Mouse (Mus musculus): Measurements from ENCODE around the gene Gle1. TPM values are rescaled to one million over a fixed set of nuclear protein-coding genes. Genes with fewer than 3 reads are reported as not detected.
"Not testable (repeated sequence)": the region's sequence is repeated elsewhere in the genome, so short reads cannot be mapped to it uniquely, and the experiment has no call there.

Gene Gle1
- polyA plus RNA-seq (2015; fragmentation: Nextera tagmentation; extraction: Ambion mirVana) = 23.8 and 25.9 TPM in 2 replicates

- H3K27me3 ChIP-seq (ENCODE audit: control insufficient read depth, insufficient read depth, low read depth, low read length) = no peaks in the 10 kb centered on the region
- peak within 1 kb of the TSS; percentile 82 for H3K27ac ChIP-seq (ENCODE audit: low read length)
- ATAC-seq (ENCODE audit: low read depth) = peak; percentile 98
- WGBS (ENCODE audit: insufficient replicate concordance) = 2% methylated on average over 44 of the region's 44 CpGs
- no peaks in the 10 kb centered on the region for H3K9me3 ChIP-seq (replicated peaks; ENCODE audit: control insufficient read depth, low read length)
- peak within 1 kb of the TSS; percentile 85 for H3K4me3 ChIP-seq (ENCODE audit: low read depth, low read length)
- H3K4me1 ChIP-seq (ENCODE audit: control insufficient read depth, low read depth, low read length) = peaks cover 6% of the 10 kb centered on the region
- H3K9ac ChIP-seq (ENCODE audit: low read depth, low read length) = peak within 1 kb of the TSS; percentile 79
- peak within 1 kb of the TSS; percentile 76 for H3K4me2 ChIP-seq (ENCODE audit: low read depth, low read length)
- peaks cover 11% of the 10 kb centered on the region for H3K36me3 ChIP-seq (ENCODE audit: control insufficient read depth, insufficient read depth)
These were observed at the start of gene Gle1 for GRCm38 (mm10) chr2:29934906-29935599. Gene Gle1 (plus strand): TSS chr2:29935426.

DNA sequence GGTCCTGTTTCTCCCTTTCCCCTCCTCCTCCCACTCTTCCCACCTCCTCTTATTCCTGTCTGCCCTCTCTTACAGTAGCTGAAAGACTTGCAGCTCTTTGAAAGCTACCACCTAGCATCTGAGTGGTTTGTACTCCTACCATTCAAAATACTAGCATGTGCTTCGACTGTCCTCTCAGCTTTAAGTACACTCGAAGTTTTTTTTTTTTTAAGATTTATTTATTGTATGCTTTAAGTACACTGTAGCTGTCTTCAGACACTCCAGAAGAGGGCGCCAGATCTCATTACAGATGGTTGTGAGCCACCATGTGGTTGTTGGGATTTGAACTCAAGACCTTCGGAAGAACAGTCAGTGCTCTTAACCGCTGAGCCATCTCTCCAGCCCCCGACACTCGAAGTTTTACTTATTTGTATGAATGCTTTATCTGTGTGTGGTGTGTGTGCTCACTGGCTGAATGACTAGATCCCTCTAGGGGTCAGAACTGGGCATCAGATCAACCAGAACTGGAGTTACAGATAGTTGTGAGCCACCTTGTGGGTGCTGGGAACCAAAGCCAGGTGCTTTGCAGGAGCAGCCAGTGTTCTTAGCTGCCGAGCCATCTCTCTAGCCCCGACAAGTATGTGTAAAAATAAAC is 48.5 kb upstream of the Gle1 start:
- not testable (repeated sequence) for H3K4me2 ChIP-seq (ENCODE audit: low read depth, low read length); H3K9me3 ChIP-seq (replicated peaks; ENCODE audit: control insufficient read depth, low read length); H3K4me3 ChIP-seq (ENCODE audit: low read depth, low read length); H3K27ac ChIP-seq (ENCODE audit: low read length); H3K9ac ChIP-seq (ENCODE audit: low read depth, low read length); ATAC-seq (ENCODE audit: low read depth); H3K36me3 ChIP-seq (ENCODE audit: control insufficient read depth, insufficient read depth); H3K27me3 ChIP-seq (ENCODE audit: control insufficient read depth, insufficient read depth, low read depth, low read length)
- peaks cover 19% of the 10 kb centered on the region for H3K4me1 ChIP-seq (ENCODE audit: control insufficient read depth, low read depth, low read length)
- 58% methylated on average over 9 of the region's 9 CpGs for WGBS (ENCODE audit: insufficient replicate concordance)

- Histone ChIP-seq H3K4me1 (ENCODE audit: control insufficient read depth, low read depth, low read length) (peaks cover 19% of the 10 kb centered on the region), H3K27me3 (ENCODE audit: control insufficient read depth, insufficient read depth, low read depth, low read length) (peaks cover 2% of the 10 kb centered on the region; the same call in 1 of the 2 replicates), H3K4me2 (ENCODE audit: low read depth, low read length) (peak within 1 kb of the TSS; percentile 98), H3K27ac (ENCODE audit: low read length) (peak within 1 kb of the TSS; percentile 89), H3K36me3 (ENCODE audit: control insufficient read depth, insufficient read depth) (peaks cover 24% of the 10 kb centered on the region), H3K9me3 (replicated peaks; ENCODE audit: control insufficient read depth, low read length) (no peaks in the 10 kb centered on the region), H3K4me3 (ENCODE audit: low read depth, low read length) (peak within 1 kb of the TSS; percentile 88), H3K9ac (ENCODE audit: low read depth, low read length) (peak within 1 kb of the TSS; percentile 92)
- ATAC-seq (ENCODE audit: low read depth) = peak; percentile 79
- under 1% methylated on average over 70 of the region's 70 CpGs for WGBS (ENCODE audit: insufficient replicate concordance)
These were observed 45.9 kb upstream of the Gle1 start, which contains the start of gene Odf2 for GRCm38 (mm10) chr2:29889066-29889944. Gene Odf2 (plus strand): TSS chr2:29889221.

GRCm38 (mm10) chr2:29889991-29890833 is 45.0 kb upstream of the Gle1 start:
- H3K27me3 ChIP-seq (ENCODE audit: control insufficient read depth, insufficient read depth, low read depth, low read length) = peaks cover 2% of the 10 kb centered on the region; the same call in 1 of the 2 replicates
- peak overlapping the region; percentile 88 for H3K4me2 ChIP-seq (ENCODE audit: low read depth, low read length)
- peak overlapping the region; percentile 89 for H3K27ac ChIP-seq (ENCODE audit: low read length)
- peaks cover 32% of the 10 kb centered on the region for H3K36me3 ChIP-seq (ENCODE audit: control insufficient read depth, insufficient read depth)
- peaks cover 19% of the 10 kb centered on the region for H3K4me1 ChIP-seq (ENCODE audit: control insufficient read depth, low read depth, low read length)
- no peaks in the 10 kb centered on the region for H3K9me3 ChIP-seq (replicated peaks; ENCODE audit: control insufficient read depth, low read length)
- peak; percentile 94 for ATAC-seq (ENCODE audit: low read depth)
- H3K4me3 ChIP-seq (ENCODE audit: low read depth, low read length) = peak overlapping the region; percentile 88
- under 1% methylated on average over 61 of the region's 61 CpGs for WGBS (ENCODE audit: insufficient replicate concordance)
- peak overlapping the region; percentile 92 for H3K9ac ChIP-seq (ENCODE audit: low read depth, low read length)

DNA sequence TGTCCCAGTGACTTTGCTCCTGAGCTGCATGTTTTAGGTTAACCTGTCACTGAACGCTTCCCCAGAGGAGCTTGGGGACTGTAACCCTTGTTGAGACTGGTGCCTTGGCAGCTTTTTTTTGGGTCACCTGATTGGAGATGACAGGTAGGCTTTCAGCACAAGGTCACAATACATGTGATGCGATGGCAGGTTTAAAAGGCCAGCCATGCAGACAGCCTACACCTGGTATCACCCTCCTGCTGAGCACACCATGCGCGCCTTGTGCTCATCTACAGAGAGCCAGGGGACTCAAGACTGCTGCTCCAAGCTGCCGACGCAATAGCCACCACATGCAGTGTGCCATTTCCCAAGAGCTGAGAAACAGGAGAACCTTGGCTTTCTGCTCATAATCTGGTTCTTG is 43.5 kb upstream of the Gle1 start:
- no peak for ATAC-seq (ENCODE audit: low read depth)
- Histone ChIP-seq H3K27ac (ENCODE audit: low read length) (no peak overlapping the region), H3K4me3 (ENCODE audit: low read depth, low read length) (no peak overlapping the region), H3K4me2 (ENCODE audit: low read depth, low read length) (no peak overlapping the region), H3K9me3 (replicated peaks; ENCODE audit: control insufficient read depth, low read length) (no peaks in the 10 kb centered on the region), H3K4me1 (ENCODE audit: control insufficient read depth, low read depth, low read length) (peaks cover 19% of the 10 kb centered on the region), H3K27me3 (ENCODE audit: control insufficient read depth, insufficient read depth, low read depth, low read length) (peaks cover 2% of the 10 kb centered on the region; the same call in 1 of the 2 replicates), H3K36me3 (ENCODE audit: control insufficient read depth, insufficient read depth) (peaks cover 45% of the 10 kb centered on the region), H3K9ac (ENCODE audit: low read depth, low read length) (no peak overlapping the region)
- 93% methylated on average over 6 of the region's 6 CpGs for WGBS (ENCODE audit: insufficient replicate concordance)

DNA sequence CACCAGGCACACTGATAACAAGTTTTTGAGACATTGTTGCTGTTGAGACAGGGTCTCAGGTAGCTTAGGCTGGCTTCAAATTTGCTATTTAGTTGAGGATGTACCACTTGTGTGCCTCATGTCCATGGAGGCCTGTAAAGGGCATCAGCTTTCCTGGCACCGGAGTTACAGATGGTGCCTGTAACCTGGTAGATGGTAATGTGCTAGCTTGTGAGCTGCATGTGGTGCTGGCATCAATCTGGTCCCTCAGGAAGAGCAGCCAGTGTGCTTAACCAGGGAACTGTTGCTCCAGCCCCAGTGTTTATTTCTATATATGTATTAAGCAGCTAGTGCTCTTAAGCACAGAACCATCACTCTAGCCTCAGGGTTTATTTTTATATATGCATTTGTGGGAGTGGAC is 39.2 kb upstream of the Gle1 start:
- Histone ChIP-seq H3K9me3 (replicated peaks; ENCODE audit: control insufficient read depth, low read length) (no peaks in the 10 kb centered on the region), H3K36me3 (ENCODE audit: control insufficient read depth, insufficient read depth) (peaks cover 69% of the 10 kb centered on the region), H3K27me3 (ENCODE audit: control insufficient read depth, insufficient read depth, low read depth, low read length) (no peaks in the 10 kb centered on the region), H3K27ac (ENCODE audit: low read length) (no peak overlapping the region), H3K4me3 (ENCODE audit: low read depth, low read length) (no peak overlapping the region), H3K4me2 (ENCODE audit: low read depth, low read length) (no peak overlapping the region), H3K9ac (ENCODE audit: low read depth, low read length) (no peak overlapping the region), H3K4me1 (ENCODE audit: control insufficient read depth, low read depth, low read length) (peaks cover 6% of the 10 kb centered on the region)
- whole genome bisulfite sequencing (ENCODE audit: insufficient replicate concordance) = 92% methylated on average over 1 of the region's 1 CpGs
- ATAC-seq (ENCODE audit: low read depth) = no peak

DNA sequence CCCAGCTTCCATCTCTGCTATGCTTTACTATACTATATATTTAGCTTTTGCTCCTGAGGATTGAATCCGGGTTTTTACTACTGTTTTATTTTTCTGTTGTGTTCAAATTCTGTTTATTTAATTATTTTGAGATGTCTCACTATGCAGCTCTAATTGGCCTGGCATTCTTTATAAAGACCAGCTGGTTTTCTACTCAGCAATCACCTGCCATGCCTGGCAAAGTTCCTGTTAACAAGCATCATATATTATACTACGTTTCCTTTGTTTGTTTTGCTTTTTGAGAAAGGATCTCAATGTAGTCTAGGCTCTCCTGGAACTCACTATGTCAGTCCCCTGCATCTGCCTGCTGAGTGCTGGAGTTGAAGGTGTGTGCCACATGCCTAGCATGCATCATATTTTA is 37.9 kb upstream of the Gle1 start:
- Histone ChIP-seq H3K36me3 (ENCODE audit: control insufficient read depth, insufficient read depth) (peaks cover 75% of the 10 kb centered on the region), H3K27me3 (ENCODE audit: control insufficient read depth, insufficient read depth, low read depth, low read length) (no peaks in the 10 kb centered on the region), H3K9me3 (replicated peaks; ENCODE audit: control insufficient read depth, low read length) (no peaks in the 10 kb centered on the region), H3K9ac (ENCODE audit: low read depth, low read length) (no peak overlapping the region), H3K4me1 (ENCODE audit: control insufficient read depth, low read depth, low read length) (no peaks in the 10 kb centered on the region), H3K27ac (ENCODE audit: low read length) (no peak overlapping the region), H3K4me2 (ENCODE audit: low read depth, low read length) (no peak overlapping the region), H3K4me3 (ENCODE audit: low read depth, low read length) (no peak overlapping the region)
- ATAC-seq (ENCODE audit: low read depth) = no peak
- WGBS (ENCODE audit: insufficient replicate concordance) = 76% methylated on average over 2 of the region's 2 CpGs

GRCm38 (mm10) chr2:29898081-29898480 is 37.1 kb upstream of the Gle1 start:
- Histone ChIP-seq H3K9me3 (replicated peaks; ENCODE audit: control insufficient read depth, low read length) (no peaks in the 10 kb centered on the region), H3K36me3 (ENCODE audit: control insufficient read depth, insufficient read depth) (peaks cover 75% of the 10 kb centered on the region)
- 85% methylated on average over 1 of the region's 1 CpGs for whole genome bisulfite sequencing (ENCODE audit: insufficient replicate concordance)

More at GRCm38 (mm10) chr2:29898081-29898480, 37.1 kb upstream of the Gle1 start:
- H3K27me3 ChIP-seq (ENCODE audit: control insufficient read depth, insufficient read depth, low read depth, low read length) = no peaks in the 10 kb centered on the region
- no peak overlapping the region for H3K27ac ChIP-seq (ENCODE audit: low read length)
- no peak overlapping the region for H3K4me3 ChIP-seq (ENCODE audit: low read depth, low read length)
- no peak overlapping the region for H3K9ac ChIP-seq (ENCODE audit: low read depth, low read length)
- no peaks in the 10 kb centered on the region for H3K4me1 ChIP-seq (ENCODE audit: control insufficient read depth, low read depth, low read length)
- ATAC-seq (ENCODE audit: low read depth) = no peak
- H3K4me2 ChIP-seq (ENCODE audit: low read depth, low read length) = no peak overlapping the region

Measured in liver, embryonic 16.5 days (tissue).